Mouse (Mus musculus) forebrain, embryonic 12.5 days (tissue): ENCODE results near the gene Tcte1. TPM values are rescaled to one million over a fixed set of nuclear protein-coding genes. Genes with fewer than 3 reads are reported as not detected.

Experiments
- ATAC-seq: fragments of 200-750 bp; cut with Nextera tagmentation; 2 replicates; pipeline ENCODE4 v1.8.0; 2017; ENCODE audit warnings: moderate TSS enrichment; ENCODE audit not compliant: low FRiP score
- H3K27ac ChIP-seq: fragments of 300-500 bp; sonication (generic); 2 replicates; pipeline ENCODE4 v1.5.1; 2016; ENCODE audit warnings: mild to moderate bottlenecking
- H3K27me3 ChIP-seq: fragments of 300-500 bp; sonication (generic); 2 replicates; pipeline ENCODE4 v1.6.1; 2016; ENCODE audit warnings: mild to moderate bottlenecking
- H3K36me3 ChIP-seq: fragments of 300-500 bp; sonication (generic); replicated peaks from 2 replicates; pipeline ENCODE4 v1.6.1; 2016; ENCODE audit warnings: mild to moderate bottlenecking
- H3K4me1 ChIP-seq: fragments of 300-500 bp; sonication (generic); 2 replicates; pipeline ENCODE4 v1.6.1; 2016
- H3K4me2 ChIP-seq: fragments of 300-500 bp; sonication (generic); 2 replicates; pipeline ENCODE4 v1.6.1; 2016; ENCODE audit warnings: mild to moderate bottlenecking, moderate library complexity
- H3K4me3 ChIP-seq: fragments of 300-500 bp; sonication (generic); replicated peaks from 2 replicates; pipeline ENCODE4 v1.5.1; 2016; ENCODE audit warnings: mild to moderate bottlenecking
- H3K9ac ChIP-seq: fragments of 300-500 bp; sonication (generic); 2 replicates; pipeline ENCODE4 v1.6.1; 2016; ENCODE audit warnings: mild to moderate bottlenecking
- H3K9me3 ChIP-seq: fragments of 300-500 bp; sonication (generic); 2 replicates; pipeline ENCODE4 v1.6.1; 2016
- WGBS: fragments of 180-500 bp; shearing (Covaris S2); methylation state at CpG from one replicate; pipeline ENCODE4 v1.1.7; 2016; 5-methylcytosine and 5-hydroxymethylcytosine counted together
- polyA plus RNA-seq: library from polyadenylated mRNA; unstranded; fragments of >200 nt; fragmentation: Nextera tagmentation; extraction: Ambion mirVana; gene quantifications from 2 replicates; pipeline ENCODE4 v1.2.1, GENCODE M21; 2016

Gene Tcte1
- polyA plus RNA-seq, 1 experiment from 2014 or later = 2.4 TPM

- H3K9me3 ChIP-seq = no peaks in the 10 kb centered on the region
- H3K4me3 ChIP-seq = peak within 1 kb of the TSS; percentile 97
- under 1% methylated on average over 41 of the region's 41 CpGs for WGBS
- H3K4me2 ChIP-seq = peak within 1 kb of the TSS; percentile 81
- peak within 1 kb of the TSS; percentile 98 for H3K27ac ChIP-seq
- peaks cover 36% of the 10 kb centered on the region for H3K36me3 ChIP-seq
- peak within 1 kb of the TSS; percentile 95 for H3K9ac ChIP-seq
- H3K27me3 ChIP-seq = no peaks in the 10 kb centered on the region
- peak; percentile 89 for ATAC-seq
- H3K4me1 ChIP-seq = peaks cover 41% of the 10 kb centered on the region
These were observed 50.0 kb downstream of the Tcte1 start, which contains the start of gene Hsp90ab1 for GRCm38 (mm10) chr17:45573087-45573779. Gene Hsp90ab1 (minus strand): TSS chr17:45573271.

- H3K4me2 ChIP-seq = peak overlapping the region; percentile 81
- peaks cover 36% of the 10 kb centered on the region for H3K4me1 ChIP-seq
- 0% methylated on average over 18 of the region's 18 CpGs for WGBS
- no peaks in the 10 kb centered on the region for H3K9me3 ChIP-seq
- H3K4me3 ChIP-seq = peak overlapping the region; percentile 97
- H3K36me3 ChIP-seq = peaks cover 30% of the 10 kb centered on the region
- H3K27me3 ChIP-seq = no peaks in the 10 kb centered on the region
- H3K9ac ChIP-seq = peak overlapping the region; percentile 95
- peak overlapping the region; percentile 98 for H3K27ac ChIP-seq
- ATAC-seq = peak; percentile 75
These were observed 50.5 kb downstream of the Tcte1 start for GRCm38 (mm10) chr17:45573780-45574123.

DNA sequence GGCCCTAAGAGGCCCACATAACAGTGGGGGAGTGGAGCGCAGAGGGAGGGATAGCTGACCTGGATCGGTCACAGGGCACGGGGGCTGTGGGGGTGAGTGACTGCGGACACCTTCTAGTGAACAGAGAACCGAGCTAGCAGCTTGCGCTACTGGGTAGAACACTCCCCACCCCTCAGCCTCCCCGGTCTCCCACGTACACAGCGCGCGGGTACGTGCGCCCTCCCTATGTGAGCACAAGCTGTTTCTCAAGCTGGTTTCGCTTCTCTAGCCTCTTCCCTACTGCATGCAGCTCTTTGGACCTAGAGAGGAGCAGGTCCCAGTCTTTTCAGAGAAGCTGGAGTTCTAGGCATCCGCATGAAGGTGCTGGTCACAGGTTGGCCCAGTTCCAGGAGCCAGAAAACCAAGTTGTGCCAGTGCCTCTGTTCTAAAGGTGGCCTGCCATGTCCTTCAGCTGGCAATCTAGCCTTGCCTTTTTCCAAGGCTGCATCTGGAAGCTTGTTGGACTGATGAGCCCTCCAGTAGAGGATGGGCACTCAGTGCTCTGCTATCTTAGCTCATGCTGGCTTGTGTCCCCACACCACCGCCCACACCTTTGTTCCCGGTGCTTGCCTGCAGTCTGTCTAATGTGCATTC, 51.0 kb downstream of the Tcte1 start:
- peak; percentile 31 for ATAC-seq
- 2% methylated on average over 17 of the region's 17 CpGs for WGBS
- H3K27me3 ChIP-seq = no peaks in the 10 kb centered on the region
- H3K9ac ChIP-seq = peak overlapping the region; percentile 95
- no peaks in the 10 kb centered on the region for H3K9me3 ChIP-seq
- H3K36me3 ChIP-seq = peaks cover 25% of the 10 kb centered on the region
- peak overlapping the region; percentile 97 for H3K4me3 ChIP-seq
- H3K27ac ChIP-seq = peak overlapping the region; percentile 98
- H3K4me1 ChIP-seq = peaks cover 31% of the 10 kb centered on the region
- H3K4me2 ChIP-seq = peak overlapping the region; percentile 81

- Histone ChIP-seq H3K27ac (peak overlapping the region; percentile 98), H3K4me2 (peak overlapping the region; percentile 81; the same call in 1 of the 2 replicates), H3K36me3 (peaks cover 15% of the 10 kb centered on the region), H3K4me1 (peaks cover 25% of the 10 kb centered on the region), H3K9ac (0 out of 2 replicates have a peak overlapping the region, but pooled peaks have one; percentile 7), H3K4me3 (no peak overlapping the region), H3K27me3 (no peaks in the 10 kb centered on the region), H3K9me3 (no peaks in the 10 kb centered on the region)
- no peak for ATAC-seq
- WGBS = 90% methylated on average over 8 of the region's 8 CpGs
These were observed 52.1 kb downstream of the Tcte1 start for GRCm38 (mm10) chr17:45575123-45575897.

DNA sequence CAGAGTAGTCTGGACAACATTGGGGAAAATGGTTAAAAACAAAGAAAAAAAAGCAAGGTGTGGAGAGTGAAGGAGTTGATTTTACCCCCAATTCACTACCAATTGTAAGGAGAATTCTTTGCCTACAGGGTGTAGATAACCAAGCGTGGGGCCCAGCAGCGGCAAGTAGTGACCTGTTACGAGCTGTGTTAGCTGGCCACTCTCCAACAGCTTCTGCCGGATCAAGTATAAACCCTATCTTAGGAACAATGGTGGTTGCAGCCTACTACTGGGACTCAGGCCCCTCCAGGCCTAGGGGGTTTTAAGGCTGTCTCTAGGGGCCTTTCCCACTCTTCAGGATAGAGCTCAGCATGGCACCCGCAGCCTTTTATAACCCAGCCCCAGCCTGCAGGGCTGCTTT, 55.0 kb downstream of the Tcte1 start:
- Histone ChIP-seq H3K27me3 (no peaks in the 10 kb centered on the region), H3K4me2 (no peak overlapping the region), H3K9ac (no peak overlapping the region), H3K9me3 (no peaks in the 10 kb centered on the region), H3K27ac (no peak overlapping the region), H3K36me3 (no peaks in the 10 kb centered on the region), H3K4me3 (no peak overlapping the region), H3K4me1 (peaks cover 14% of the 10 kb centered on the region)
- ATAC-seq = no peak
- 60% methylated on average over 5 of the region's 5 CpGs for WGBS

GRCm38 (mm10) chr17:45578843-45579242, 55.6 kb downstream of the Tcte1 start:
- H3K4me3 ChIP-seq = no peak overlapping the region
- H3K27ac ChIP-seq = no peak overlapping the region
- H3K36me3 ChIP-seq = no peaks in the 10 kb centered on the region
- H3K9me3 ChIP-seq = no peaks in the 10 kb centered on the region
- no peaks in the 10 kb centered on the region for H3K27me3 ChIP-seq
- WGBS = 73% methylated on average over 7 of the region's 7 CpGs
- ATAC-seq = no peak
- no peak overlapping the region for H3K9ac ChIP-seq
- peaks cover 15% of the 10 kb centered on the region for H3K4me1 ChIP-seq
- H3K4me2 ChIP-seq = no peak overlapping the region

- H3K9me3 ChIP-seq = no peaks in the 10 kb centered on the region
- H3K27ac ChIP-seq = no peak overlapping the region
- H3K4me2 ChIP-seq = no peak overlapping the region
- no peak for ATAC-seq
- H3K4me3 ChIP-seq = no peak overlapping the region
- no peaks in the 10 kb centered on the region for H3K27me3 ChIP-seq
- H3K4me1 ChIP-seq = peaks cover 17% of the 10 kb centered on the region
- H3K36me3 ChIP-seq = no peaks in the 10 kb centered on the region
- 88% methylated on average over 4 of the region's 4 CpGs for WGBS
- H3K9ac ChIP-seq = no peak overlapping the region
These were observed 56.3 kb downstream of the Tcte1 start for GRCm38 (mm10) chr17:45579554-45579953.

DNA sequence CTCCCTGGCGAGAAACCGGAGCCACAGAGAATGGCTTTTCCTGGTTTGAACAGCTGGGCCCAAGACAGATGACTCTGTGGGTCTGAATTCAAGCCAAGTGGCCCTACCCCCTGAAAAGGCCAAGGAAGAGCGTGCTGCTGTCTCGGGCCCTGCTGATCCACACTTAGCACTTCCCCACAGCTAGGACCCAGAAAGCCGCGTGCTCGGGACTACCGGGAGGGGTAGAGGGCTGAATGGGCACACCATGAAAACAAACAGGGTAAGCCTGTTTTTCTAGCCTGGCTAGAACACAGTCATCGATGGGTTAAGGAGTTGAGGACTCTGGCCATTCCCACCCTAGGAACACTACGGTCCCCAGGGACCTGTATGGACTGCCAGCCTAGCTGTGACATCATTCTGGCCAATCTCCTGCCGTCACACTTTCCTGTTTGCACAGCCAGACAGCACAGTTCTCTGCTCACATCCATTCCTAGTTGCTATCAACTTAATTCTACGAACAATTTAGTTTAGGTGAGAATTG, 57.8 kb downstream of the Tcte1 start:
- Histone ChIP-seq H3K27ac (no peak overlapping the region), H3K9ac (no peak overlapping the region), H3K9me3 (no peaks in the 10 kb centered on the region), H3K4me1 (peaks cover 27% of the 10 kb centered on the region), H3K4me3 (no peak overlapping the region), H3K4me2 (no peak overlapping the region), H3K36me3 (no peaks in the 10 kb centered on the region), H3K27me3 (no peaks in the 10 kb centered on the region)
- 55% methylated on average over 12 of the region's 12 CpGs for WGBS
- ATAC-seq = no peak

GRCm38 (mm10) chr17:45581567-45581983, 58.3 kb downstream of the Tcte1 start:
- H3K4me2 ChIP-seq = no peak overlapping the region
- H3K4me3 ChIP-seq = no peak overlapping the region
- no peak overlapping the region for H3K9ac ChIP-seq
- 0 out of 2 replicates have a peak, but pooled peaks cover 4% of the 10 kb centered on the region for H3K36me3 ChIP-seq
- H3K27ac ChIP-seq = no peak overlapping the region
- H3K27me3 ChIP-seq = no peaks in the 10 kb centered on the region
- H3K9me3 ChIP-seq = no peaks in the 10 kb centered on the region; the same call in 1 of the 2 replicates
- WGBS = 18% methylated on average over 2 of the region's 2 CpGs
- H3K4me1 ChIP-seq = peaks cover 28% of the 10 kb centered on the region
- no peak for ATAC-seq

- WGBS = 95% methylated on average over 6 of the region's 6 CpGs
These were observed 59.0 kb downstream of the Tcte1 start for GRCm38 (mm10) chr17:45582188-45582587.

DNA sequence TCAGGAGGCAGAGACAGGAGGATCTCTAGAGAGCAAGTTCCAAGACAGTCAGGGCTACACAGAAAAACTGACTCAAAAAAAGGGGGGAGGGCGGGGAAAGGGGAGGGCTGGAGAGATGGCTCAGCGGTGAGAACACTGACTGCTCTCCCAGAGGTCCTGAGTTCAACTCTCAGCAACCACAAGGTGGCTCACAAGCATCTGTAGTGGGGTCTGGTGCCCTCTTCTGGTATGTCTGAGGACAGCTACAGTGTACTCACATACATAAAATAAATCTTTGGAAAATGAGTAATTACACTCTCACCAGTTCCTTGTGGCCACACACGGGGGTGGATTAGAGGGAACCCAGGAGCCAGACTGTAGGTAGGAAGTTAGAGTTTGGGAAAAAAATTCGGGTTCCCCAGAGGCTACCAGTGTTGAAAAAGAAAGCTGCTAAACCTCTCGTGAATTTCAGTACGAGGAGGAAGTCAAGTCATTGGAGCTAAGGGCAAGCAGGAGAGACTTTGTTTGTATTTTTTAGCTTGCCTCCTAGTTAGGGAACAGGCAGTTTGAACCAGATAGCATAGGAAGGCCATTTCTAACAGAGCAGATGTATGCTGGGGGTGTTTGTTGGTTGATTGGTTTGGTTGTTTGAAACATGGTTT, 59.6 kb downstream of the Tcte1 start:
- no peaks in the 10 kb centered on the region for H3K27me3 ChIP-seq
- H3K9ac ChIP-seq = no peak overlapping the region
- no peaks in the 10 kb centered on the region; the same call in 1 of the 2 replicates for H3K9me3 ChIP-seq
- 73% methylated on average over 6 of the region's 6 CpGs for WGBS
- no peak overlapping the region for H3K4me3 ChIP-seq
- H3K36me3 ChIP-seq = peaks cover 13% of the 10 kb centered on the region
- no peak overlapping the region for H3K4me2 ChIP-seq
- no peak overlapping the region for H3K27ac ChIP-seq
- ATAC-seq = no peak
- peaks cover 28% of the 10 kb centered on the region for H3K4me1 ChIP-seq

More at GRCm38 (mm10) chr17:45582188-45582587, 59.0 kb downstream of the Tcte1 start:
- Histone ChIP-seq H3K9ac (no peak overlapping the region), H3K4me2 (no peak overlapping the region), H3K27me3 (no peaks in the 10 kb centered on the region), H3K4me3 (no peak overlapping the region), H3K4me1 (peaks cover 28% of the 10 kb centered on the region), H3K27ac (no peak overlapping the region), H3K9me3 (no peaks in the 10 kb centered on the region; the same call in 1 of the 2 replicates), H3K36me3 (peaks cover 11% of the 10 kb centered on the region)
- ATAC-seq = no peak
